Mouse (Mus musculus) liver, embryonic 14.5 days (tissue): ENCODE results near the gene Sez6l.

ENCODE experiments used
- CTCF ChIP-seq: IDR thresholded peaks from 2 replicates; pipeline ENCODE4 v1.5.1; 2016; ENCODE audit warnings: antibody characterized with exemption, low read depth, control low read depth
- EP300 ChIP-seq: IDR thresholded peaks from 2 replicates; pipeline ENCODE4 v1.6.1; 2016; ENCODE audit warnings: antibody characterized with exemption, low read depth

GRCm38 (mm10) chr5:112426635-112427034, 150.3 kb downstream of the Sez6l start:
- no peak for TF ChIP-seq CTCF
- TF ChIP-seq EP300 = no peak
